Mouse (Mus musculus): ENCODE measurements around the gene Lmo2. TPM values are rescaled to one million over a fixed set of nuclear protein-coding genes. Genes with fewer than 3 reads are reported as not detected.

Gene Lmo2
- polyA plus RNA-seq, 1 experiment from 2014 or later = 22.3 TPM

DNA sequence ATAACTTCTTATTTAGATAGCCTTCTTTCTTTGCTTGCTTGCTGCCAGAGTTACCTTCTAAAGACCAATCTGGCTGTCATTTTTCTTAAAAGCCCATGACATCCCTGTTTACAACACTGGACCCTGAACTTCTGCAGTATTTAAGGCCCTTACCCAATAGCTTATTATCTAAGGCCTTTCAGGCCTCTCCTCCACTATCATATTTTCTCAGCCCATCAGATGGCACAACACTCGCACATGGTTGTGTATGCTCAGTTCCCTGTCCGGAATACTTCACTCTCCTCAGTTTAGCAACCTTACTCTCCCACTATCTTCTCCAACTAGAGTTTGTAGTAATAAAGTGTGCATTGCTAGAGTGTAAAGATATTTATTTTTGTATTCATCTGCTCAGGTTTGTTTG is 71.3 kb downstream of the Lmo2 start:
- H3K4me3 ChIP-seq (ENCODE audit: low read depth, low read length) = peak overlapping the region; percentile 83
- 61% methylated on average over 2 of the region's 2 CpGs for WGBS
- H3K4me2 ChIP-seq (ENCODE audit: low read depth, low read length) = peak overlapping the region; percentile 78
- peaks cover 14% of the 10 kb centered on the region; the same call in 1 of the 2 replicates for H3K4me1 ChIP-seq (ENCODE audit: control insufficient read depth, insufficient read depth, low read length)
- H3K27me3 ChIP-seq (replicated peaks; ENCODE audit: control insufficient read depth, insufficient read depth, low read length) = no peaks in the 10 kb centered on the region
- no peak overlapping the region for H3K27ac ChIP-seq (replicated peaks; ENCODE audit: low read depth, low read length)
- H3K9ac ChIP-seq (ENCODE audit: low read depth, low read length) = peak overlapping the region; percentile 92
- DNase-seq (ENCODE audit: low spot score) = no peak
- H3K9me3 ChIP-seq (ENCODE audit: control insufficient read depth, low read length) = no peaks in the 10 kb centered on the region
- H3K36me3 ChIP-seq (ENCODE audit: control insufficient read depth, insufficient read depth, low read length) = peaks cover 13% of the 10 kb centered on the region
- no peak for ATAC-seq (ENCODE audit: low read depth)

DNA sequence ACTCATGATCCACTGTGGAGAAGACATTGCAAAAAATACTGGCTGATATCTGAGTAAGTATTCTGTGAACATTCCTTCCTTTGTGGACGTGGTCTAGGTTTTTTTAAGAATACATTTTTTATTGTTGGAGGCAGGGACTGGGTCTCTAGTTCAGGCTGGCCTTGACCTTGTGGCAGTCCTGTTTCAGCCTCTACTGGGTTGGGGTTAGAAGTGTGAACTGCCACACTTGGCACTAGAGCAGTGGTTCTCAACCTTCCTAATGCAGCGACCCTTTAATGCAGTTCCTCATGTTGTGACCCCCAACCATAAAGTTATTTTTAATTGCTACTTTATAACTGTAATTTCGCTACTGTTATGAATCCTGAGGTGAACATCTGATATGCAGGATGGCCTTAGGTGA is 72.6 kb downstream of the Lmo2 start:
- Histone ChIP-seq H3K36me3 (ENCODE audit: control insufficient read depth, insufficient read depth, low read length) (peaks cover 20% of the 10 kb centered on the region), H3K9ac (ENCODE audit: low read depth, low read length) (no peak overlapping the region), H3K27me3 (replicated peaks; ENCODE audit: control insufficient read depth, insufficient read depth, low read length) (no peaks in the 10 kb centered on the region), H3K27ac (replicated peaks; ENCODE audit: low read depth, low read length) (no peak overlapping the region), H3K4me1 (ENCODE audit: control insufficient read depth, insufficient read depth, low read length) (peaks cover 14% of the 10 kb centered on the region; the same call in 1 of the 2 replicates), H3K9me3 (ENCODE audit: control insufficient read depth, low read length) (no peaks in the 10 kb centered on the region), H3K4me2 (ENCODE audit: low read depth, low read length) (no peak overlapping the region), H3K4me3 (ENCODE audit: low read depth, low read length) (no peak overlapping the region)
- no peak for ATAC-seq (ENCODE audit: low read depth)
- no peak for DNase-seq (ENCODE audit: low spot score)
- WGBS = 82% methylated on average over 3 of the region's 3 CpGs

Other genes starting within 250 kb of the Lmo2 start
- gene Nat10, start 196.7 kb upstream of the Lmo2 start, polyA plus RNA-seq (2014; fragmentation: Nextera tagmentation; extraction: Ambion mirVana) = 21.9 and 22.5 TPM in 2 replicates
- gene Caprin1, start 160.3 kb upstream of the Lmo2 start, polyA plus RNA-seq (2014; fragmentation: Nextera tagmentation; extraction: Ambion mirVana) = 300 and 335 TPM in 2 replicates
- gene Fbxo3, start 69.7 kb downstream of the Lmo2 start, polyA plus RNA-seq (2014; fragmentation: Nextera tagmentation; extraction: Ambion mirVana) = 47.3 and 50.7 TPM in 2 replicates
- 1.3 and 2.5 TPM in 2 replicates for gene 4931422A03Rik, start 70.4 kb downstream of the Lmo2 start, polyA plus RNA-seq (2014; fragmentation: Nextera tagmentation; extraction: Ambion mirVana)
- gene Gm10912, start 107.8 kb downstream of the Lmo2 start, polyA plus RNA-seq (2014; fragmentation: Nextera tagmentation; extraction: Ambion mirVana) = not detected in 2 replicates
- gene Gm10799, start 110.6 kb downstream of the Lmo2 start, polyA plus RNA-seq (2014; fragmentation: Nextera tagmentation; extraction: Ambion mirVana) = not detected in 2 replicates
- 5.3 and 5.5 TPM in 2 replicates for gene Cd59b, start 111.9 kb downstream of the Lmo2 start, polyA plus RNA-seq (2014; fragmentation: Nextera tagmentation; extraction: Ambion mirVana)
- gene Cd59a, start 137.8 kb downstream of the Lmo2 start, polyA plus RNA-seq (2014; fragmentation: Nextera tagmentation; extraction: Ambion mirVana) = 23.5 TPM in 2 replicates
- not detected in 2 replicates for gene A930018P22Rik, start 164.8 kb downstream of the Lmo2 start, polyA plus RNA-seq (2014; fragmentation: Nextera tagmentation; extraction: Ambion mirVana)

Data from embryonic facial prominence, embryonic 14.5 days (tissue).